Mouse (Mus musculus): ENCODE results near the gene Gcgr. TPM values are rescaled to one million over a fixed set of nuclear protein-coding genes. Genes with fewer than 3 reads are reported as not detected.
A peak's percentile ranks its signal among the peaks of the same experiment; 100 is the strongest.

Gcgr gene
- polyA plus RNA-seq, 1 experiment from 2014 or later, result 0.59 TPM

- no peak overlapping the region for H3K9ac ChIP-seq
- 89% methylated on average over 3 of the region's 3 CpGs for WGBS
- 0 out of 2 replicates have a peak, but pooled peaks cover 6% of the 10 kb centered on the region for H3K4me1 ChIP-seq (ENCODE audit: insufficient read depth)
- no peak overlapping the region for H3K4me3 ChIP-seq (ENCODE audit: low read depth, low read length)
- H3K36me3 ChIP-seq (ENCODE audit: insufficient read depth), result peaks cover 59% of the 10 kb centered on the region
- TF ChIP-seq CTCF (IDR thresholded peaks at IDR 0.05; ENCODE audit: low read depth), result no peak
- ATAC-seq (ENCODE audit: insufficient read depth), result no peak
- no peak overlapping the region for H3K4me2 ChIP-seq
- H3K9me3 ChIP-seq (ENCODE audit: low read depth, low read length), result no peaks in the 10 kb centered on the region
- no peak for DNase-seq
- no peak overlapping the region for H3K27ac ChIP-seq (ENCODE audit: low read depth)
- H3K27me3 ChIP-seq (ENCODE audit: insufficient read depth, low read length), result no peaks in the 10 kb centered on the region
Observed at GRCm38 (mm10) chr11:120497436-120497835, 33.1 kb upstream of the Gcgr start.

DNA sequence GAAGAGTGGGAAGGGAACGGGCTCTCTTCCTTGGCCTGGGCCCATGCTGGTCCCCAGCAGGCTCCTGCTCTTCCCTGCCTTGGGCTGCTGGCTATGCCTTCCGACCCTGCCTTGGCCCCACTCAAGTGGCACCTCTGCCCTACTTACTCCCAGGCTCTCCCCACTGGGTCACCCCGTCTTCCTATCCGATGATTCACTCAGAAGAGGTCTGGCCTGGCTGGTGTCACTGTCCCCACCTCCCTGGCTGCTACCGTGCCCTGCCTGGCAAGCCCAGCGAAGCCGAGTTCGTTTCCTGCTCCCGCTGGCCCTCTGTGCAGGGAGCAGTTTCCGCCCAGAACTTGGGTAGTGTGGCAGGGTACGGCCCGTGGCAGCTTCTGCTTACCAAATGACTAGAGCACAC lies 32.3 kb upstream of the Gcgr start:
- ATAC-seq (ENCODE audit: insufficient read depth) (no peak), DNase-seq (no peak)
- H3K4me3 ChIP-seq (ENCODE audit: low read depth, low read length), result no peak overlapping the region
- no peak for TF ChIP-seq CTCF (IDR thresholded peaks at IDR 0.05; ENCODE audit: low read depth)
- H3K9ac ChIP-seq, result no peak overlapping the region
- H3K4me1 ChIP-seq (ENCODE audit: insufficient read depth), result 0 out of 2 replicates have a peak, but pooled peaks cover 1% of the 10 kb centered on the region
- H3K36me3 ChIP-seq (ENCODE audit: insufficient read depth), result peaks cover 59% of the 10 kb centered on the region
- WGBS, result 91% methylated on average over 12 of the region's 12 CpGs
- no peak overlapping the region for H3K4me2 ChIP-seq
- H3K27me3 ChIP-seq (ENCODE audit: insufficient read depth, low read length), result no peaks in the 10 kb centered on the region
- no peaks in the 10 kb centered on the region for H3K9me3 ChIP-seq (ENCODE audit: low read depth, low read length)
- H3K27ac ChIP-seq (ENCODE audit: low read depth), result no peak overlapping the region

GRCm38 (mm10) chr11:120498891-120499290 lies 31.6 kb upstream of the Gcgr start:
- WGBS, result 77% methylated on average over 5 of the region's 5 CpGs
- peaks cover 55% of the 10 kb centered on the region for H3K36me3 ChIP-seq (ENCODE audit: insufficient read depth)
- no peak for TF ChIP-seq CTCF (IDR thresholded peaks at IDR 0.05; ENCODE audit: low read depth)

GRCm38 (mm10) chr11:120499894-120500293 lies 30.6 kb upstream of the Gcgr start:
- Histone ChIP-seq H3K4me2 (no peak overlapping the region), H3K36me3 (ENCODE audit: insufficient read depth) (peaks cover 45% of the 10 kb centered on the region), H3K4me3 (ENCODE audit: low read depth, low read length) (no peak overlapping the region), H3K9ac (no peak overlapping the region; the same call in 1 of the 2 replicates), H3K9me3 (ENCODE audit: low read depth, low read length) (no peaks in the 10 kb centered on the region), H3K27me3 (ENCODE audit: insufficient read depth, low read length) (no peaks in the 10 kb centered on the region), H3K27ac (ENCODE audit: low read depth) (no peak overlapping the region), H3K4me1 (ENCODE audit: insufficient read depth) (no peaks in the 10 kb centered on the region)
- 0 out of 2 replicates have a peak, but pooled peaks have one; percentile 32 for ATAC-seq (ENCODE audit: insufficient read depth)
- TF ChIP-seq CTCF (IDR thresholded peaks at IDR 0.05; ENCODE audit: low read depth), result no peak
- DNase-seq, result no peak
- 73% methylated on average over 6 of the region's 6 CpGs for WGBS

More at GRCm38 (mm10) chr11:120498891-120499290, 31.6 kb upstream of the Gcgr start:
- Histone ChIP-seq H3K27me3 (ENCODE audit: insufficient read depth, low read length) (no peaks in the 10 kb centered on the region), H3K27ac (ENCODE audit: low read depth) (no peak overlapping the region), H3K9me3 (ENCODE audit: low read depth, low read length) (no peaks in the 10 kb centered on the region), H3K4me1 (ENCODE audit: insufficient read depth) (no peaks in the 10 kb centered on the region), H3K4me3 (ENCODE audit: low read depth, low read length) (no peak overlapping the region), H3K4me2 (no peak overlapping the region), H3K9ac (no peak overlapping the region)
- DNase-seq (no peak), ATAC-seq (ENCODE audit: insufficient read depth) (no peak)

- H3K4me1 ChIP-seq (ENCODE audit: insufficient read depth), result no peaks in the 10 kb centered on the region
- no peak overlapping the region; the same call in 1 of the 2 replicates for H3K9ac ChIP-seq
- no peak for TF ChIP-seq CTCF (IDR thresholded peaks at IDR 0.05; ENCODE audit: low read depth)
- no peaks in the 10 kb centered on the region for H3K9me3 ChIP-seq (ENCODE audit: low read depth, low read length)
- H3K27ac ChIP-seq (ENCODE audit: low read depth), result no peak overlapping the region
- WGBS, result 16% methylated on average over 3 of the region's 3 CpGs
- H3K4me2 ChIP-seq, result no peak overlapping the region
- no peak; the same call in 1 of the 2 replicates for ATAC-seq (ENCODE audit: insufficient read depth)
- H3K4me3 ChIP-seq (ENCODE audit: low read depth, low read length), result no peak overlapping the region
- peak; percentile 20 for DNase-seq
- peaks cover 40% of the 10 kb centered on the region for H3K36me3 ChIP-seq (ENCODE audit: insufficient read depth)
- H3K27me3 ChIP-seq (ENCODE audit: insufficient read depth, low read length), result no peaks in the 10 kb centered on the region
Observed at GRCm38 (mm10) chr11:120500357-120500756, 30.1 kb upstream of the Gcgr start.

DNA sequence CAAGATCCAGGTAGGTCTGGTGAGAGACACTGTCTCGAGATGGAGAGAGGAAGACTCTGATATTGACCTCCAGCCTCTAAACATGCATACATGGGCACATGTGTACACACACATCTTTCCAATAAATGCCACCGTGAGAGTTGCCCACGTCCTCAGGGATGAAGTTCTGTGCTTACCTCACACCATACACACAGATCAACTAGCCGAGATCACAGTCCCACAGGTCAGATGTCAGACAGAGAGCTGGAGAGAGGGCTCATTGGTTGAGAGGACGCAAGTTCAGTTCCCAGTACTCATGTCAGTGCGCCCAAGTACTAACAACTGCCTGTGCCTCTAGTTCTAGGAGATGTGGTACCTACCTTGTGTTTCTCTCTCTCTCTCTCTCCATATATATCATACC lies 29.5 kb upstream of the Gcgr start:
- H3K4me3 ChIP-seq (ENCODE audit: low read depth, low read length), result no peak overlapping the region
- no peak overlapping the region for H3K27ac ChIP-seq (ENCODE audit: low read depth)
- no peak for DNase-seq
- 49% methylated on average over 6 of the region's 6 CpGs for WGBS
- no peak for ATAC-seq (ENCODE audit: insufficient read depth)
- H3K4me1 ChIP-seq (ENCODE audit: insufficient read depth), result no peaks in the 10 kb centered on the region
- H3K27me3 ChIP-seq (ENCODE audit: insufficient read depth, low read length), result no peaks in the 10 kb centered on the region
- peaks cover 33% of the 10 kb centered on the region for H3K36me3 ChIP-seq (ENCODE audit: insufficient read depth)
- H3K4me2 ChIP-seq, result no peak overlapping the region
- no peaks in the 10 kb centered on the region for H3K9me3 ChIP-seq (ENCODE audit: low read depth, low read length)
- no peak for TF ChIP-seq CTCF (IDR thresholded peaks at IDR 0.05; ENCODE audit: low read depth)
- no peak overlapping the region for H3K9ac ChIP-seq

- WGBS, result 83% methylated on average over 4 of the region's 4 CpGs
- H3K36me3 ChIP-seq (ENCODE audit: insufficient read depth), result peaks cover 27% of the 10 kb centered on the region
- DNase-seq (no peak), ATAC-seq (ENCODE audit: insufficient read depth) (no peak)
- no peaks in the 10 kb centered on the region for H3K9me3 ChIP-seq (ENCODE audit: low read depth, low read length)
- no peak overlapping the region for H3K4me3 ChIP-seq (ENCODE audit: low read depth, low read length)
- H3K4me2 ChIP-seq, result no peak overlapping the region
- H3K4me1 ChIP-seq (ENCODE audit: insufficient read depth), result no peaks in the 10 kb centered on the region
- no peak for TF ChIP-seq CTCF (IDR thresholded peaks at IDR 0.05; ENCODE audit: low read depth)
- no peaks in the 10 kb centered on the region for H3K27me3 ChIP-seq (ENCODE audit: insufficient read depth, low read length)
- no peak overlapping the region for H3K9ac ChIP-seq
- H3K27ac ChIP-seq (ENCODE audit: low read depth), result no peak overlapping the region
Observed at GRCm38 (mm10) chr11:120501701-120502100, 28.8 kb upstream of the Gcgr start.

Measured in lung, embryonic 14.5 days (tissue).